In the genomic region with DNA sequence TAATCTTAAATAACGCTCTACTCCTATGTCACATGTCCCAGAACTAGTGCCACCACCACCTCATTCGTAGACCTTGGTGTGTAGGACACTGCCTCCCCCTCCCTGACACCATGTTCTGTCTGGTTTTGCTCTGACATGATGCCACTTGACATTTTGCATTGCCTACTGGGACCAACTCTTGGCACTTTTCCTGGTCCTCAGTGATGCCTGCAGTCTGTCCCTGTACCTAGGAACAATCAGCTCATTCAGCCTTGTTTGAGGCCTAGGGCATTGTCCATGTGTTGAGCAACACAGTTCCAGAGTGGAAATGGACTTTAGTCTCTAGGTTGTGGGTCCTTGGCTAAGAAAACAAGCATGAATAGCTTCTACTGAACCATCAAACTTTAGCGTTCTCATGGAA, we compare ENCODE assay signal across 19 mouse cellular contexts. TPM values are rescaled to one million over a fixed set of nuclear protein-coding genes. Genes with fewer than 3 reads are reported as not detected.
DNase-seq lines count a peak whose midpoint lies in the region; ATAC-seq and TF ChIP-seq lines count a peak whose summit lies in the region.
"Had no signal": no experiment of that assay in that cellular context is flagged by ENCODE, and none has a peak within 500 bp of the region (broad histone marks: within the 10 kb centered on the region; RNA-seq: fewer than 3 reads in every experiment).

No protein-coding gene starts in this region.

- 0 out of 2 replicates have a peak, but pooled peaks have one; percentile 37 for ATAC-seq in liver, embryonic 15.5 days (ENCODE audit: insufficient read depth)
- ATAC-seq in liver, embryonic 11.5 days (replicated peaks; ENCODE audit: low FRiP score) = no peak
- peak; percentile 90 for ATAC-seq in intestine, postnatal 0 days
- no peak for ATAC-seq in megakaryocyte progenitor cell, adult 5-6 weeks (replicated peaks; ENCODE audit: poor library complexity)
- ATAC-seq: forebrain, embryonic 13.5 days; Patski had no signal

- WGBS in liver, embryonic 15.5 days (ENCODE audit: insufficient replicate concordance) = 67% methylated on average over 3 of the region's 3 CpGs
- WGBS in liver, embryonic 11.5 days = 85% methylated on average over 3 of the region's 3 CpGs
- WGBS in intestine, postnatal 0 days = 76% methylated on average over 3 of the region's 3 CpGs

- H3K9me3 ChIP-seq in liver, embryonic 15.5 days (replicated peaks) = no peaks in the 10 kb centered on the region
- H3K9me3 ChIP-seq in liver, embryonic 11.5 days (ENCODE audit: control insufficient read depth, low read length) = no peaks in the 10 kb centered on the region
- H3K9me3 ChIP-seq in intestine, postnatal 0 days (ENCODE audit: control insufficient read depth) = no peaks in the 10 kb centered on the region
- H3K9me3 ChIP-seq: embryonic facial prominence, embryonic 15.5 days; forebrain, embryonic 13.5 days; midbrain, embryonic 12.5 days had no signal

- no peak overlapping the region for H3K27ac ChIP-seq in liver, embryonic 15.5 days (replicated peaks)
- H3K27ac ChIP-seq in liver, embryonic 11.5 days (ENCODE audit: low read depth, low read length) = no peak overlapping the region
- H3K27ac ChIP-seq in intestine, postnatal 0 days (ENCODE audit: low read depth, low read length) = no peak overlapping the region
- H3K27ac ChIP-seq: embryonic facial prominence, embryonic 15.5 days; forebrain, embryonic 13.5 days; kidney, postnatal 0 days; left cerebral cortex, adult 2 months; midbrain, embryonic 12.5 days had no signal

- DNase-seq in kidney, adult 11 months = peak; percentile 30
- no peak for DNase-seq in kidney, postnatal 14 days
- no peak for DNase-seq in liver, embryonic 11.5 days (ENCODE audit: low spot score)
- peak; percentile 14 for DNase-seq in brain, embryonic 14.5 days (ENCODE audit: low read depth)
- DNase-seq: adrenal gland, adult 8-10 months; heart, postnatal 4 days; lung, postnatal 14 days; right cerebral cortex, postnatal 25 days; thymus, adult 2 months had no signal

- H3K4me2 ChIP-seq in liver, embryonic 15.5 days = no peak overlapping the region
- H3K4me2 ChIP-seq in liver, embryonic 11.5 days = no peak overlapping the region
- H3K4me2 ChIP-seq in intestine, postnatal 0 days (replicated peaks; ENCODE audit: low read depth) = no peak overlapping the region
- H3K4me2 ChIP-seq: embryonic facial prominence, embryonic 15.5 days; forebrain, embryonic 13.5 days; midbrain, embryonic 12.5 days had no signal

- no peaks in the 10 kb centered on the region for H3K27me3 ChIP-seq in liver, embryonic 15.5 days
- no peaks in the 10 kb centered on the region for H3K27me3 ChIP-seq in liver, embryonic 11.5 days (replicated peaks; ENCODE audit: control insufficient read depth, insufficient read depth, low read length)
- H3K27me3 ChIP-seq in intestine, postnatal 0 days (replicated peaks; ENCODE audit: control insufficient read depth, insufficient read depth, low read length) = no peaks in the 10 kb centered on the region
- H3K27me3 ChIP-seq: CH12.LX; embryonic facial prominence, embryonic 15.5 days; forebrain, embryonic 13.5 days; midbrain, embryonic 12.5 days; Patski had no signal

- no peak overlapping the region for H3K9ac ChIP-seq in liver, embryonic 15.5 days
- no peak overlapping the region for H3K9ac ChIP-seq in liver, embryonic 11.5 days (ENCODE audit: low read depth, low read length)
- H3K9ac ChIP-seq in intestine, postnatal 0 days (ENCODE audit: low read depth, low read length) = no peak overlapping the region
- H3K9ac ChIP-seq: embryonic facial prominence, embryonic 15.5 days; forebrain, embryonic 13.5 days; midbrain, embryonic 12.5 days had no signal

- H3K36me3 ChIP-seq in liver, embryonic 15.5 days (replicated peaks) = no peaks in the 10 kb centered on the region
- H3K36me3 ChIP-seq in liver, embryonic 11.5 days (ENCODE audit: control insufficient read depth, insufficient read depth, low read length) = no peaks in the 10 kb centered on the region
- H3K36me3 ChIP-seq in intestine, postnatal 0 days (ENCODE audit: control insufficient read depth, insufficient read depth) = no peaks in the 10 kb centered on the region
- H3K36me3 ChIP-seq: embryonic facial prominence, embryonic 15.5 days; midbrain, embryonic 12.5 days had no signal

- H3K4me3 ChIP-seq in liver, embryonic 15.5 days (replicated peaks) = no peak overlapping the region
- H3K4me3 ChIP-seq in liver, embryonic 11.5 days (ENCODE audit: low read depth, low read length) = no peak overlapping the region
- no peak overlapping the region for H3K4me3 ChIP-seq in intestine, postnatal 0 days (ENCODE audit: low read depth, low read length)
- H3K4me3 ChIP-seq: embryonic facial prominence, embryonic 15.5 days; forebrain, embryonic 13.5 days; left cerebral cortex, adult 2 months; midbrain, embryonic 12.5 days had no signal

- TF ChIP-seq POLR2A in brain, embryonic 14.5 days (IDR thresholded peaks at IDR 0.05; ENCODE audit: borderline replicate concordance, extremely low read depth, insufficient read depth, insufficient read length, poor library complexity, severe bottlenecking) = no peak

- TF ChIP-seq CTCF in brain, embryonic 14.5 days (IDR thresholded peaks at IDR 0.05; ENCODE audit: borderline replicate concordance, extremely low read depth, insufficient read depth, insufficient read length) = no peak
- no peak for TF ChIP-seq CTCF in intestine, postnatal 0 days (IDR thresholded peaks at IDR 0.05; ENCODE audit: low read depth)

- no peaks in the 10 kb centered on the region for H3K4me1 ChIP-seq in liver, embryonic 15.5 days (replicated peaks)
- no peaks in the 10 kb centered on the region for H3K4me1 ChIP-seq in liver, embryonic 11.5 days (replicated peaks; ENCODE audit: control insufficient read depth, insufficient read depth, low read length)
- H3K4me1 ChIP-seq in intestine, postnatal 0 days (replicated peaks; ENCODE audit: control insufficient read depth, insufficient read depth, low read length) = no peaks in the 10 kb centered on the region
- H3K4me1 ChIP-seq: embryonic facial prominence, embryonic 15.5 days; forebrain, embryonic 13.5 days had no signal

RNA-seq across cellular contexts. Expression of gene Actc1, which starts 36.5 kb away (rescaled TPM):
- 62.8 and 97.5 TPM in 2 replicates for polyA plus RNA-seq in liver, embryonic 15.5 days (2015; fragmentation: Nextera tagmentation; extraction: Ambion mirVana)
- polyA plus RNA-seq in liver, embryonic 11.5 days (2014; fragmentation: Nextera tagmentation; extraction: Ambion mirVana) = 40.9 and 96.3 TPM in 2 replicates
- 9.8 and 16.9 TPM in 2 replicates for polyA plus RNA-seq in brain, embryonic 14.5 days (2012; rRNA removed)
- polyA plus RNA-seq in intestine, postnatal 0 days (2015; fragmentation: Nextera tagmentation; extraction: Ambion mirVana) = 7.9 and 10.2 TPM in 2 replicates
- not detected in 2 replicates for total RNA-seq in megakaryocyte progenitor cell, adult 5-6 weeks (2015)
- not detected in 2 replicates for total RNA-seq in megakaryocyte progenitor cell, adult 5-6 weeks (2017)
- total RNA-seq: adrenal gland, adult 8-10 months; CH12.LX; left cerebral cortex, adult 2 months had no signal
- polyA plus RNA-seq: Patski had no signal

Comparison
In these comparisons a context has a peak if more than half of its experiments do, and no peak if none do; other contexts are left out.
1. DNase-seq: peak in kidney, adult 11 months (single experiment) and brain, embryonic 14.5 days (single experiment); none in kidney, postnatal 14 days (single experiment) and liver, embryonic 11.5 days (single experiment).
2. ATAC-seq: peak in liver, embryonic 15.5 days (single experiment) and intestine, postnatal 0 days (single experiment); none in liver, embryonic 11.5 days (single experiment) and megakaryocyte progenitor cell, adult 5-6 weeks (single experiment).